Mouse (Mus musculus): Measurements from ENCODE around the gene Lrig1.

GRCm38 (mm10) chr6:94707254-94707653 is 7.3 kb upstream of the Lrig1 start:
- no peak for TF ChIP-seq POLR2A (IDR thresholded peaks at IDR 0.05; ENCODE audit: borderline replicate concordance, extremely low read depth, low read depth, low read length)
- TF ChIP-seq CTCF (IDR thresholded peaks at IDR 0.05; ENCODE audit: insufficient read depth, low read length), result no peak
